Mouse (Mus musculus): ENCODE measurements around the gene Mamdc4.

DNA sequence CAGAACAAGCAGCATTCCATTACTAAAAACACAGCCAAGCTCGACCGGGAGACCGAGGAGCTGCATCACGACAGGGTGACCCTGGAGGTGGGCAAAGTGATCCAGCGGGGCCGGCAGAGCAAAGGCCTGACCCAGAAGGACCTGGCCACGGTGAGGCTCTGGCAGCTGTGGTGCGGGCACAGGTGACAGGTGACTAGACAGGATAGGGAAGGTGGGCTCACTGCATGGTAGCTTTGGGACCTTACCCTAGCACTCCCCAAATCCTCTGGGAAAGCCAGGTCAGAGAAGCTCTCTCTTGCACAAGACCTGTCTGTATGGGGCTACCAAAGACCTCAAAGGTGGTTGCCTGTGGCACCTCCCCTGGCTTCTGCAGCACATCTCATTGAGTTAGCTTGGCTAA is 14.1 kb downstream of the Mamdc4 start:
- no peak for TF ChIP-seq POLR2A (IDR thresholded peaks at IDR 0.05; ENCODE audit: borderline replicate concordance, control insufficient read depth, low read depth, low read length)
- no peak for TF ChIP-seq CTCF (IDR thresholded peaks at IDR 0.05; ENCODE audit: control insufficient read depth, insufficient read depth, low read length)
